ENCODE assay signal across 23 mouse cellular contexts in genomic region chr17:25888837-25889236, GRCm38 (mm10). TPM values are rescaled to one million over a fixed set of nuclear protein-coding genes. Genes with fewer than 3 reads are reported as not detected.
DNase-seq lines count a peak whose midpoint lies in the region; ATAC-seq and TF ChIP-seq lines count a peak whose summit lies in the region.
"Had no signal": no experiment of that assay in that cellular context is flagged by ENCODE, and none has a peak within 500 bp of the region (broad histone marks: within the 10 kb centered on the region; RNA-seq: fewer than 3 reads in every experiment).

No protein-coding gene starts in this region.

- TF ChIP-seq CTCF in forebrain, postnatal 0 days (IDR thresholded peaks at IDR 0.05; ENCODE audit: low read depth) = no peak

- H3K9ac ChIP-seq in forebrain, postnatal 0 days = no peak overlapping the region
- H3K9ac ChIP-seq in forebrain, embryonic 13.5 days = no peak overlapping the region
- H3K9ac ChIP-seq: heart, embryonic 12.5 days; heart, embryonic 15.5 days; hindbrain, embryonic 13.5 days; intestine, embryonic 15.5 days had no signal

- H3K27ac ChIP-seq in forebrain, postnatal 0 days (ENCODE audit: low read depth, low read length) = no peak overlapping the region
- no peak overlapping the region; the same call in 1 of the 2 replicates for H3K27ac ChIP-seq in forebrain, embryonic 13.5 days
- H3K27ac ChIP-seq: forebrain, embryonic 10.5 days; heart, embryonic 15.5 days; hindbrain, embryonic 10.5 days; hindbrain, embryonic 13.5 days; intestine, embryonic 15.5 days had no signal

- H3K36me3 ChIP-seq in forebrain, postnatal 0 days (ENCODE audit: insufficient read depth) = peaks cover 19% of the 10 kb centered on the region
- H3K36me3 ChIP-seq in forebrain, embryonic 13.5 days (ENCODE audit: poor library complexity, severe bottlenecking) = peaks cover 29% of the 10 kb centered on the region

- DNase-seq in forebrain, postnatal 0 days = peak; percentile 46
- peak; percentile 23 to 77 for DNase-seq in left cerebral cortex, postnatal 25 days (ENCODE audit: low spot score in 2 of 2)
- DNase-seq in left cerebral cortex, adult 9 months (ENCODE audit: low spot score in 2 of 2) = no peak
- peak; percentile 60 for DNase-seq in telencephalon, adult 2 months (ENCODE audit: low read depth, low spot score)
- DNase-seq in cerebellum, adult 9-10 months = no peak
- DNase-seq: adrenal gland, adult 2 months; adrenal gland, postnatal 14 days; cerebellum, adult 11-12 months; cerebellum, adult 8-10 months; cerebellum, postnatal 14 days; gastrocnemius, postnatal 25 days; heart, adult 18-20 months; heart, postnatal 10 days; heart, postnatal 36 days had no signal

- ATAC-seq in forebrain, postnatal 0 days = peak; percentile 51; the same call in 1 of the 2 replicates
- no peak for ATAC-seq in forebrain, embryonic 13.5 days
- ATAC-seq: CD4-positive, CD25-positive, alpha-beta regulatory T cell, adult 4 months; hindbrain, embryonic 16.5 days; intestine, embryonic 15.5 days had no signal

- intact Hi-C loops in left cerebral cortex, postnatal 25 days (cut with DNase I) = no loop called here

- H3K4me1 ChIP-seq in forebrain, postnatal 0 days (ENCODE audit: insufficient read depth) = no peaks in the 10 kb centered on the region
- no peaks in the 10 kb centered on the region for H3K4me1 ChIP-seq in forebrain, embryonic 13.5 days
- H3K4me1 ChIP-seq: heart, embryonic 12.5 days; heart, embryonic 15.5 days; intestine, embryonic 15.5 days had no signal

- 77% methylated on average over 3 of the region's 3 CpGs for WGBS in forebrain, postnatal 0 days
- WGBS in forebrain, embryonic 13.5 days = 84% methylated on average over 3 of the region's 3 CpGs

- no peaks in the 10 kb centered on the region for H3K27me3 ChIP-seq in forebrain, postnatal 0 days (ENCODE audit: insufficient read depth, low read length)
- H3K27me3 ChIP-seq in forebrain, embryonic 13.5 days = no peaks in the 10 kb centered on the region
- H3K27me3 ChIP-seq: heart, embryonic 12.5 days; heart, embryonic 15.5 days; hindbrain, embryonic 13.5 days; intestine, embryonic 15.5 days had no signal

- H3K4me3 ChIP-seq in forebrain, postnatal 0 days (ENCODE audit: low read depth, low read length) = no peak overlapping the region
- no peak overlapping the region for H3K4me3 ChIP-seq in forebrain, embryonic 13.5 days
- H3K4me3 ChIP-seq: forebrain, embryonic 10.5 days; heart, embryonic 12.5 days; heart, embryonic 15.5 days; hindbrain, embryonic 10.5 days; hindbrain, embryonic 13.5 days; intestine, embryonic 15.5 days had no signal

- no peaks in the 10 kb centered on the region for H3K9me3 ChIP-seq in forebrain, postnatal 0 days (ENCODE audit: low read length)
- no peaks in the 10 kb centered on the region for H3K9me3 ChIP-seq in forebrain, embryonic 13.5 days (replicated peaks)
- H3K9me3 ChIP-seq: forebrain, embryonic 10.5 days; heart, embryonic 12.5 days; heart, embryonic 15.5 days; hindbrain, embryonic 10.5 days; hindbrain, embryonic 13.5 days; intestine, embryonic 15.5 days had no signal

- H3K4me2 ChIP-seq in forebrain, postnatal 0 days (ENCODE audit: low read depth) = no peak overlapping the region
- no peak overlapping the region for H3K4me2 ChIP-seq in forebrain, embryonic 13.5 days
- H3K4me2 ChIP-seq: heart, embryonic 12.5 days; heart, embryonic 15.5 days; hindbrain, embryonic 13.5 days; intestine, embryonic 15.5 days had no signal

RNA-seq across cellular contexts. Expression of gene Wfikkn1, which starts 8.2 kb away (rescaled TPM):
- total RNA-seq in forebrain, postnatal 0 days (2014; rRNA removed) = 0.23 and 1.5 TPM in 2 replicates
- polyA plus RNA-seq in forebrain, postnatal 0 days (2015; fragmentation: Nextera tagmentation; extraction: Ambion mirVana) = 0.28 and 0.29 TPM in 2 replicates
- 0.76 and 0.77 TPM in 2 replicates for polyA plus RNA-seq in forebrain, embryonic 13.5 days (2015; fragmentation: Nextera tagmentation; extraction: Ambion mirVana)
- 1 to 10 TPM; 1.3 to 2.5 TPM for total RNA-seq in left cerebral cortex, postnatal 25 days (2021)

RNA-seq across cellular contexts. Expression of gene Mettl26, which starts 14.0 kb away (rescaled TPM):
- 37.0 and 41.7 TPM in 2 replicates for total RNA-seq in forebrain, postnatal 0 days (2014; rRNA removed)
- polyA plus RNA-seq in forebrain, postnatal 0 days (2015; fragmentation: Nextera tagmentation; extraction: Ambion mirVana) = 43.1 and 62.2 TPM in 2 replicates
- polyA plus RNA-seq in forebrain, embryonic 13.5 days (2015; fragmentation: Nextera tagmentation; extraction: Ambion mirVana) = 62.5 and 67.1 TPM in 2 replicates
- total RNA-seq in left cerebral cortex, postnatal 25 days (2021) = 10 to 100 TPM; 34.8 to 38.1 TPM

RNA-seq across cellular contexts. Expression of gene Mcrip2, which starts 20.3 kb away (rescaled TPM):
- total RNA-seq in forebrain, postnatal 0 days (2014; rRNA removed) = 10.3 and 16.5 TPM in 2 replicates
- polyA plus RNA-seq in forebrain, postnatal 0 days (2015; fragmentation: Nextera tagmentation; extraction: Ambion mirVana) = 32.5 and 37.1 TPM in 2 replicates
- 12.9 and 13.6 TPM in 2 replicates for polyA plus RNA-seq in forebrain, embryonic 13.5 days (2015; fragmentation: Nextera tagmentation; extraction: Ambion mirVana)
- total RNA-seq in left cerebral cortex, postnatal 25 days (2021) = 10 to 100 TPM; 21.1 to 22.2 TPM

RNA-seq across cellular contexts. Expression of gene Wdr90, which starts 27.5 kb away (rescaled TPM):
- total RNA-seq in forebrain, postnatal 0 days (2014; rRNA removed) = 29.8 and 40.2 TPM in 2 replicates
- 8.0 and 13.2 TPM in 2 replicates for polyA plus RNA-seq in forebrain, postnatal 0 days (2015; fragmentation: Nextera tagmentation; extraction: Ambion mirVana)
- 24.9 and 28.5 TPM in 2 replicates for polyA plus RNA-seq in forebrain, embryonic 13.5 days (2015; fragmentation: Nextera tagmentation; extraction: Ambion mirVana)
- 10 to 100 TPM; 29.8 to 31.4 TPM for total RNA-seq in left cerebral cortex, postnatal 25 days (2021)

RNA-seq across cellular contexts. Expression of gene Rab40c, which starts 30.7 kb away (rescaled TPM):
- total RNA-seq in forebrain, postnatal 0 days (2014; rRNA removed) = 30.9 and 31.4 TPM in 2 replicates
- polyA plus RNA-seq in forebrain, postnatal 0 days (2015; fragmentation: Nextera tagmentation; extraction: Ambion mirVana) = 40.3 and 46.1 TPM in 2 replicates
- 39.5 and 45.9 TPM in 2 replicates for polyA plus RNA-seq in forebrain, embryonic 13.5 days (2015; fragmentation: Nextera tagmentation; extraction: Ambion mirVana)
- total RNA-seq in left cerebral cortex, postnatal 25 days (2021) = 10 to 100 TPM; 46.7 to 50.9 TPM

Comparison
In these comparisons a context has a peak if more than half of its experiments do, and no peak if none do; other contexts are left out.
1. DNase-seq: peak in forebrain, postnatal 0 days (single experiment), left cerebral cortex, postnatal 25 days (2 of 2) and telencephalon, adult 2 months (single experiment); none in left cerebral cortex, adult 9 months (0 of 2) and cerebellum, adult 9-10 months (single experiment).